Mouse (Mus musculus) spleen, adult 2 months (tissue): ENCODE results near the gene Ptprf.

Experiments
- CTCF ChIP-seq: fragments of 200-500 bp; IDR thresholded peaks from 2 replicates; pipeline ENCODE4 v1.5.1; 2011; ENCODE audit warnings: mild to moderate bottlenecking, inconsistent platforms; ENCODE audit not compliant: insufficient read depth, insufficient read length, insufficient replicate concordance; ENCODE audit errors: extremely low read depth
- POLR2A ChIP-seq: fragments of 200-500 bp; IDR thresholded peaks from 2 replicates; pipeline ENCODE4 v1.6.1; 2011; ENCODE audit warnings: low read depth, low read length, inconsistent platforms

DNA sequence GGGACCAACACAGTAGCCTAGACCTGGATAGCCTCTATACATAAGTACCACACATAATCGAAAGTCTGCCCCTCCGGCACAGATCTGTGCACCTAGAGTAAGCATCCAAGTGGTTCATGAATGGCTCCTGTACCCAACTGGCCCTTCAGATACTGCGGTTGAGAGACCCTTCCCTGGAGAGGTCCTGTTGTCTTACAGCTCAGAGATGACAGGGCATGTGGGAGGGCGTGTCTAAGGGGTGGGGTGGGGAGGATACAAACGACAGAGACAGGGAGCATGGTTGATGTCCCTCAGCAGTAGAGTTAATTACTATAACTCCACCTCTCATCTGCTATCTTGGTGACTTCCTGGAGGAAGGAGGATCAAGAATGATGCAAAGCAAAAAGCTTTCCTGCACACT lies 29.9 kb downstream of the Ptprf start:
- TF ChIP-seq CTCF (no peak), POLR2A (no peak)
